Mouse (Mus musculus) E14TG2a.4 (cell line): ENCODE measurements around the gene Btbd19.

Source experiments
- CTCF ChIP-seq: conservative IDR thresholded peaks from 2 replicates; pipeline ENCODE4 v1.5.1; 2014; ENCODE audit warnings: low read length
- NANOG ChIP-seq: IDR thresholded peaks from 2 replicates; pipeline ENCODE4 v1.6.1; 2014; ENCODE audit warnings: borderline replicate concordance, low read length, mixed read lengths

DNA sequence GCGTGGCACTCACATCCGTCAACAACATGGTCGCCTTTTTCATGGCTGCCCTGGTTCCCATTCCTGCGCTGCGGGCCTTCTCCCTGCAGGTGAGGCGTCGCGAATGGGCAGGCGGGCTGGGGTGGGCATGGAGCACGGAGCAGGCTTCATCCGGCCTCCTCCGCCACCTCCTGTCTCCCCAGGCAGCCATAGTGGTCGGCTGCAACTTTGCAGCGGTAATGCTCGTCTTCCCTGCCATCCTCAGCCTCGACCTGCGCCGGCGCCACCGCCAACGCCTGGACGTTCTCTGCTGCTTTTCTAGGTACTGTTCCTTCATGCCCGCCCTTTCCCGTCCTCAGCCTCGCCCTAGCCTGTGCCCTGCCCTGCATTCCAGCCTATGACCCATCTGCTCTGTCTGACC, 16.2 kb downstream of the Btbd19 start:
- TF ChIP-seq CTCF (no peak), NANOG (no peak)
